Mouse (Mus musculus) stomach, embryonic 16.5 days (tissue): ENCODE results near the gene Ermard. TPM values are rescaled to one million over a fixed set of nuclear protein-coding genes. Genes with fewer than 3 reads are reported as not detected.

ENCODE experiments used
- ATAC-seq: fragments of 200-750 bp; cut with Nextera tagmentation; 2 replicates; pipeline ENCODE4 v1.8.0; 2017; ENCODE audit warnings: moderate number of reproducible peaks, moderate TSS enrichment; ENCODE audit not compliant: insufficient read depth, low FRiP score
- H3K27ac ChIP-seq: fragments of 300-500 bp; sonication (generic); 2 replicates; pipeline ENCODE4 v1.5.1; 2014; ENCODE audit warnings: low read length
- H3K27me3 ChIP-seq: fragments of 300-500 bp; sonication (generic); 2 replicates; pipeline ENCODE4 v1.6.1; 2014; ENCODE audit warnings: low read length, control low read depth, mixed read lengths; ENCODE audit not compliant: control insufficient read depth, insufficient read depth
- H3K36me3 ChIP-seq: fragments of 300-500 bp; sonication (generic); 2 replicates; pipeline ENCODE4 v1.6.1; 2014; ENCODE audit warnings: low read length; ENCODE audit not compliant: control insufficient read depth, insufficient read depth
- H3K4me1 ChIP-seq: fragments of 300-500 bp; sonication (generic); 2 replicates; pipeline ENCODE4 v1.6.1; 2014; ENCODE audit warnings: low read length, control low read depth, mixed read lengths; ENCODE audit not compliant: control insufficient read depth, insufficient read depth
- H3K4me2 ChIP-seq: fragments of 300-500 bp; sonication (generic); 2 replicates; pipeline ENCODE4 v1.6.1; 2014; ENCODE audit warnings: low read depth, low read length, mixed read lengths
- H3K4me3 ChIP-seq: fragments of 300-500 bp; sonication (generic); replicated peaks from 2 replicates; pipeline ENCODE4 v1.5.1; 2014; ENCODE audit warnings: mild to moderate bottlenecking, low read length
- H3K9ac ChIP-seq: fragments of 300-500 bp; sonication (generic); 2 replicates; pipeline ENCODE4 v1.6.1; 2014; ENCODE audit warnings: low read length
- H3K9me3 ChIP-seq: fragments of 300-500 bp; sonication (generic); replicated peaks from 2 replicates; pipeline ENCODE4 v1.6.1; 2016; ENCODE audit warnings: low read length, control low read depth; ENCODE audit not compliant: control insufficient read depth
- WGBS: fragments of 180-500 bp; shearing (Covaris S2); extraction: QIAGEN DNeasy Blood & Tissue Kit; methylation state at CpG from one replicate; pipeline ENCODE4 v1.1.7; 2014; 5-methylcytosine and 5-hydroxymethylcytosine counted together
- polyA plus RNA-seq: library from polyadenylated mRNA; unstranded; fragments of >200 nt; fragmentation: Nextera tagmentation; extraction: Ambion mirVana; gene quantifications from 2 replicates; pipeline ENCODE4 v1.2.1, GENCODE M21; 2015

Gene Ermard
- polyA plus RNA-seq, 1 experiment from 2014 or later = 72.4 TPM

- H3K27me3 ChIP-seq = no peaks in the 10 kb centered on the region
Observed at GRCm38 (mm10) chr17:15130288-15130656, 89.3 kb downstream of the Ermard start.

GRCm38 (mm10) chr17:15134905-15135669 lies 94.1 kb downstream of the Ermard start:
- no peak overlapping the region for H3K4me2 ChIP-seq
- H3K9ac ChIP-seq = no peak overlapping the region
- H3K27me3 ChIP-seq = no peaks in the 10 kb centered on the region
- ATAC-seq = no peak
- H3K4me1 ChIP-seq = no peaks in the 10 kb centered on the region
- 72% methylated on average over 12 of the region's 12 CpGs for WGBS
- H3K36me3 ChIP-seq = no peaks in the 10 kb centered on the region
- no peak overlapping the region for H3K27ac ChIP-seq
- no peaks in the 10 kb centered on the region for H3K9me3 ChIP-seq
- H3K4me3 ChIP-seq = no peak overlapping the region

More at GRCm38 (mm10) chr17:15130288-15130656, 89.3 kb downstream of the Ermard start:
- Histone ChIP-seq H3K9ac (no peak overlapping the region), H3K4me2 (no peak overlapping the region), H3K36me3 (no peaks in the 10 kb centered on the region), H3K4me3 (no peak overlapping the region), H3K27ac (no peak overlapping the region), H3K9me3 (no peaks in the 10 kb centered on the region), H3K4me1 (no peaks in the 10 kb centered on the region)
- WGBS = 85% methylated on average over 3 of the region's 3 CpGs
- no peak for ATAC-seq

- Histone ChIP-seq H3K9ac (no peak overlapping the region), H3K4me1 (no peaks in the 10 kb centered on the region), H3K27me3 (no peaks in the 10 kb centered on the region), H3K4me3 (no peak overlapping the region), H3K36me3 (no peaks in the 10 kb centered on the region), H3K4me2 (no peak overlapping the region), H3K9me3 (no peaks in the 10 kb centered on the region), H3K27ac (no peak overlapping the region)
- ATAC-seq = 0 out of 2 replicates have a peak, but pooled peaks have one; percentile 10
- 48% methylated on average over 5 of the region's 5 CpGs for WGBS
Observed at GRCm38 (mm10) chr17:15137443-15137842, 96.4 kb downstream of the Ermard start.

Other genes with a start within 250 kb of the Ermard start
- 6.2 and 6.3 TPM in 2 replicates for gene Wdr27, start 98.0 kb upstream of the Ermard start, polyA plus RNA-seq
- gene 1600012H06Rik, start 98.0 kb upstream of the Ermard start, polyA plus RNA-seq = 41.8 and 48.2 TPM in 2 replicates
- 32.9 and 34.4 TPM in 2 replicates for gene Phf10, start 79.9 kb upstream of the Ermard start, polyA plus RNA-seq
- 6.4 and 7.6 TPM in 2 replicates for gene 9030025P20Rik, start 62.7 kb upstream of the Ermard start, polyA plus RNA-seq
- 0.30 TPM in 1 of 2 replicates, not detected in the other for gene Gm3417, start 62.4 kb upstream of the Ermard start, polyA plus RNA-seq
- gene Gm3435, start 31.0 kb upstream of the Ermard start, polyA plus RNA-seq = 5.6 and 6.9 TPM in 2 replicates
- 1.2 and 1.4 TPM in 2 replicates for gene Tcte3, start 280 bp downstream of the Ermard start, polyA plus RNA-seq
- 3.3 and 3.6 TPM in 2 replicates for gene Gm3448, start 329 bp downstream of the Ermard start, polyA plus RNA-seq